Mouse (Mus musculus) layer of hippocampus, adult 9-11 months (tissue): ENCODE measurements around the gene Znrf3.

ENCODE experiments used
- DNase-seq: peaks from one replicate; pipeline ENCODE4 v3.0.0; 2022

Znrf3 gene

GRCm38 (mm10) chr11:5307024-5307905 is 137.4 kb downstream of the Znrf3 start:
- no peak for DNase-seq

GRCm38 (mm10) chr11:5306017-5306416 is 138.6 kb downstream of the Znrf3 start:
- DNase-seq = no peak

GRCm38 (mm10) chr11:5304526-5304925 is 140.1 kb downstream of the Znrf3 start:
- DNase-seq = no peak

DNA sequence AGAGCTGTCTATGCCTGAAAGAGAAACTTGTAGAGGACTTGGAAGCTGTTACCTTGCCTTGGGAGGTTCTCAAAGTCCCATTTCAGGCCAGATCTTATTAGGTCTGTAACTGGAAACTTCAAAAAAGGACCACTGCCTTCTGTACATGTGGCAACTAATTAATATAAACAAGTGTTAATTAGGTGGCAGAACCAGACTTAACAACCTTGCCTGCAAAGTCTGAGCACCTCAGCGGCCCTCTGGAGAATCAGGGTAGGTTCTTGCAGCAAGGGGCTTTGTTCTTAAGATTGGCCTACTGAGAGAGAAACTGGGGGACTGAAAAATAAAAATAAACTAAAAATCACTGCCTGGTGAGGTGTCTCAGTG is 146.7 kb downstream of the Znrf3 start:
- DNase-seq = no peak

GRCm38 (mm10) chr11:5297148-5298006 is 147.3 kb downstream of the Znrf3 start:
- no peak for DNase-seq

GRCm38 (mm10) chr11:5296576-5297115 is 148.0 kb downstream of the Znrf3 start:
- DNase-seq = no peak

- DNase-seq = no peak
These were observed 149.8 kb downstream of the Znrf3 start for GRCm38 (mm10) chr11:5294805-5295204.

DNA sequence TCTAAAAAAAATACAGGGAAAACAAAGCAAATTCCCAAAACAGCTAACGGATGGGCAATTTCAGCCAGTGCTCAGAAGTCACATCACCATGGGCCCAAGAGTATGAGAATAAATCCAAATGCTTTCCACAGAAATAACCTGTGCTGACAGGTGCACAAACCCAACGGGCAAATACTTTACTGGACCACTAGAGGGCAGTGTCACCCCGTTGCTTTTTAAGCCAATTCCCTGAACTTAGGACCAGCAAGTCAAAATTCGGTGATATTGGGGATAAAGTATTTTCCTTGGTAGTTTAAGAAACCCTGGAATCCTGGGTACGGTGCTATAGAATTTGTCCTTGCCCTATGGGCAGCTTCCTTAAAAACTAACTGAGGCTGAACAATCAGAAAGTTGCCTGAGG is 154.0 kb downstream of the Znrf3 start:
- DNase-seq = no peak

GRCm38 (mm10) chr11:5289826-5290580 is 154.6 kb downstream of the Znrf3 start:
- no peak for DNase-seq

DNA sequence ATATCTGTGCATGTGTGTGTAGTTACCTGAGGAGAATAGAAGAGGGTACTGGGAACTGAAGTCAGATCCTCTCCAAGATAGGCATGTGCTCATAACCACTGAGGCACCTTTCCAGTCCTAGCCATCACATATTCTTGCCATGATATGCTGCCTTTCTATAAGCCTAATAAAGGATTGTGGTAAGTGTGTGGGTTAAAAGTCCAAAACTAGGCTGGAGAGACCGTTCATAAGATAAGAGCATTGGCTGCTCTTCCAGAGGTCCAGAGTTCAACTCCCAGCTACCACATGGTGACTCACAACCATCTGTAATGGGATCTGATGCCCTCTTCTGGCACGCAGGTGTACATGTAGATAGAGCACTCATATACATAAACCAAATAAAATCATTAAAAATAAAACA is 160.7 kb downstream of the Znrf3 start:
- DNase-seq = no peak

GRCm38 (mm10) chr11:5280932-5281331 is 163.7 kb downstream of the Znrf3 start:
- peak; percentile 46 for DNase-seq

DNA sequence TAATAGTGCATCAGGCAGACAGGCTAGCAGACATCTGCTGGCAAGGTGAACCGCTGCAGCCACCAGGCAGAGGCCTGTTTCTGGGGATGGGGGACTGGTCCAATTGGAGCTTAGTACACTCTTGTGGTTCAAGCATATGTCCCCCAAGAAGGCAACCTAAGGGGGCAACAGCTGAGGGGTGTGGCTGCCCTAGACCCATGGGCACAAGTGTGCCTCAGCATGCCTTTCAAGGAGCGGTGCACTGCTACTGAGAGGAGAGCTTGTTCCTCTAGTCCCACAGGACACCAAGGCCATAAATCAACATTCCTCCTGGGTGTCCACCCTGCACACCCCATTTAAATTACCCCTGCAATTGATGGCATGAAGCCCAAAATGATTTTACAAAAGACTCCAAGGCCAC is 166.2 kb downstream of the Znrf3 start:
- no peak for DNase-seq

- DNase-seq = no peak
These were observed 167.2 kb downstream of the Znrf3 start for GRCm38 (mm10) chr11:5277307-5277971.

- DNase-seq = no peak
These were observed 169.4 kb downstream of the Znrf3 start for GRCm38 (mm10) chr11:5275216-5275615.

- no peak for DNase-seq
These were observed 172.0 kb downstream of the Znrf3 start for GRCm38 (mm10) chr11:5272536-5273234.

DNA sequence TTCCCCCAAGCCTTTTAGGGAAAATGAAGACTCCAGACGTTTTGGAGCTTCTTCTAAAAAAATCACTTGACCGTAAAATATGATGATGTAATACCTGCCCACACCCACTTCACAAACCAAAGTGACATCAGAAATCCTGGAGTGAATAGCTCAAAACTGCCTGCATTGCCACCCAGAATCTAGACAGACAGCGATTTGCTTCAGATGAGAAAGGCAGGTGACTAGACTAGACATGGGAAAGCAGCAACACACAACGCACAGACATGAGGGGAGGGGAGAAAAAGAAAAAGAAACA is 172.6 kb downstream of the Znrf3 start:
- DNase-seq = no peak

DNA sequence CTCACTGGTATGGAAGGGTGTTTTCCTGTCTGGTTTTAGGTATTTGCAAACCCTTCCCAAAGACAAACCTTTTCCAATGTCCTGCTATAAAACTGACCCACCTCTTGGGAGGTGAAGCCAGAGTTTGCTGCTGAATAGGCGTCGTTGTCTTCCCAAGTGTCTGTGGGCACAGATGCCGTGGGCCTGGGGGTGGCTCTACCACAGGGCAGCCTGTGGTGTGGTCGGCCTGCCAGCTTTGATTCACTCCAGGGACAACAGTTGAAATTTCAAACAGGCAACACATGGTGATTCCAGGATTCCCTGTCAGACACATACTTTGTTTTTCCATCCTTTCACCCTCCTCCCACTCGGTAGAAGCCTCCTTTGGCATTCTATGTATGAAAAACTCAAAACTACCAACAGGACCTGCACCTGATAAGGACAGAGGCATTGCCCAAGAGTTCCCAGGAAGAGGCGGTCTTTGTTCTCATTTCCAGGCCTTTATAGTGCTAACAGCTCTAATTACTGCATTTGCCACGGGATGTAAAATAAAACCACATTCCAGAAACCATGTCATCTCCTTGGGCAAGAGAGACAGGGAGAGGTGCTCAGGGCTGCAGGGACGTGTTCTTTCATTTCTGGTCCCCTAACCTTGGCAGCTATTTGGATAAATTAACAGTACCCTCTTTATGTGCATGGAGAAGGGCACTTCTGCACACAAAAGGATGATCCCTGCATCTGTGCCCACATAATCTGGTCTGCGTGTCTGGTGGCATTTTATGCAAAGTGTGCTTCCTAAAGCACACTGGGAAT is 173.2 kb downstream of the Znrf3 start:
- DNase-seq = no peak

DNA sequence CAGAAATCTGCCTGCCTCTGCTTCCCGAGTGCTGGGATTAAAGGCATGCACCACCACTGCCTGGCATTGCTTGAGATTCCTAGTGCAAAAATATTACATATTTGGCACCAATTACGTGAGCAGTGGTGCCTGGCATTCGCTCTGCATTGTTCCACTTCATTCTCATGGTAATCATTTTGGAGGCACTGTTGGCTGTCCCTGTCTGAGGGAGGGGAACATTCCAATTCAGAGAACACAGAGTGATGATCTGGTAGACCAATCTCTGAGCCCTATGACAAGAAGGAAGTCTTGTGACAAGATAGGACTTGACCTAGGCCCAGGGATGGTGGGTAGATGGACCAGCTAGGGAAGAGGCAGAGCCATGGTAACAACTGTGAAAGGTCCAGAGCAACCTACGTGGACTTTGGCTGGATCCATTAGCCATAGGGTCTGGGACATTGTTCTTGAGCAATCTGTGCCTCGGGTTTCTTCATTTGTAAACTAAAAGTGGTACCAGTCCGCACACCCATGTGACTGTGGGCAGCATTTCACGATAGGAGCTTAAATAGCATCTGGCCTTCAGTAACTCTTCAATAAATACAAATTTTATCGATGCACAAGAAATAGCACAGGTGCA is 174.7 kb downstream of the Znrf3 start:
- no peak for DNase-seq

DNA sequence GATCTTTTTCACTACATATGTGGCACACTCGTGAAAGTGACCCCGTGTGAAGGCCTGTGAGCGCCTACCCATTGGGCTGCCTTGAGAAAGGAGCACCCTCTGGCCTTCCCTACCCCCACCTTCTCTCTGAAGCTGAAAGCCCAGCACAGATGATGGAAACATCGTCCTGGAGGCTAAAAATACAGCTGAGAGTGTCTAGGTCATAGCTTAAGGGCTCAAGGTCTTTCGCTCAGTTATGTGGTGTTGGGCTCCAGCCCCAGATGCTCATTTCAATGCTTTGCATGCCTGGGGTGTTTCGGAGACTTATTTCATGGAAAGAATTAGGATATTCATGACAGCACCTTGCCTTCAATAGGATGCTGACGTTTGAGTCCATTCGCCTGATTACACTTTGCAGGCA is 178.9 kb downstream of the Znrf3 start:
- no peak for DNase-seq

- no peak for DNase-seq
These were observed 181.4 kb downstream of the Znrf3 start for GRCm38 (mm10) chr11:5263078-5263730.
